Mouse (Mus musculus) G1E (cell line): Measurements from ENCODE around the gene Mdh1.

Experiments
- CTCF ChIP-seq: IDR thresholded peaks from 2 replicates; pipeline ENCODE4 v1.5.1; 2012; ENCODE audit warnings: low read depth, low read length, inconsistent platforms, mixed read lengths
- GATA1 ChIP-seq: IDR thresholded peaks from 2 replicates; pipeline ENCODE4 v1.6.1; 2012; ENCODE audit warnings: borderline replicate concordance, low read length, inconsistent platforms, mixed read lengths

GRCm38 (mm10) chr11:21615915-21616314 is 43.7 kb upstream of the Mdh1 start:
- TF ChIP-seq CTCF (no peak), GATA1 (no peak)
